Comparison of ENCODE assay signal across 26 mouse cellular contexts in the genomic region with DNA sequence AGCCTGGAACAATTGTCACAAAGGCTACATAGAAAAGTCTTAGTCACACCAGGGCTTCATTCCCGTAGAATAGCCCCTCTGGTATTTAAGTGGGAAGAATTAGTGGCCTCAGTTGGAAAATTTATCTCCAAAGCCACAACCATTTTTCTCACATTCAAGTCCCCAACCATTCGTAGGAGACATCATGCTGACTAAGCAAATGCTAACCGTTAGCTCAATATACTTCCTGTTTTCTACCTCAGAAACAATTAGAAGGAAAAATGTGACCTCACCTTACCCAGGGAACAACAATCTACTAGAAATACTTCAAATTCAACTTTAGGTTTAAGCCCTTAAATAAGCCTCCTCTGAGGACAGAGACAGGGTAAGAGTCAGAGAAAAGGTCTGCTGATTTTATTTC.
A peak's percentile ranks its signal among the peaks of the same experiment; 100 is the strongest.
DNase-seq lines count a peak whose midpoint lies in the region; ATAC-seq and TF ChIP-seq lines count a peak whose summit lies in the region.
"Had no signal": no experiment of that assay in that cellular context is flagged by ENCODE, and none has a peak within 500 bp of the region (broad histone marks: within the 10 kb centered on the region; RNA-seq: fewer than 3 reads in every experiment).

No protein-coding gene starts in this region.

- peak; percentile 69 to 75; a peak in 3 of 4 replicates for ATAC-seq in hematopoietic stem cell, adult 5-6 weeks (replicated peaks in 1 of 2; ENCODE audit: insufficient read depth in 1 of 2, low FRiP score in 2 of 2, low TSS enrichment in 1 of 2, low read depth in 1 of 2, poor library complexity in 2 of 2, severe bottlenecking in 2 of 2)
- ATAC-seq in liver, embryonic 12.5 days = no peak
- ATAC-seq: activated CD4-positive, CD25-positive, alpha-beta regulatory T cell, adult 4 months; forebrain, embryonic 14.5 days; forebrain, embryonic 16.5 days; Patski had no signal

- H3K36me3 ChIP-seq in ES-E14 (ENCODE audit: control insufficient read depth, insufficient read depth, low read length, poor library complexity, severe bottlenecking) = no peaks in the 10 kb centered on the region
- H3K36me3 ChIP-seq in liver, embryonic 12.5 days = no peaks in the 10 kb centered on the region
- H3K36me3 ChIP-seq: embryonic facial prominence, embryonic 15.5 days; forebrain, embryonic 10.5 days; forebrain, embryonic 12.5 days had no signal

- H3K27me3 ChIP-seq in liver, embryonic 12.5 days (replicated peaks) = no peaks in the 10 kb centered on the region
- H3K27me3 ChIP-seq: embryonic facial prominence, embryonic 13.5 days; embryonic facial prominence, embryonic 15.5 days; forebrain, embryonic 12.5 days; Patski had no signal

- DNase-seq in 416B (ENCODE audit: low read depth) (peak; percentile 52), ES-E14 (ENCODE audit: low read depth, low spot score) (no peak), MEL-GATA-1-ER (ENCODE audit: extremely low read depth, low read depth) (peak; percentile 37)
- no peak for DNase-seq in heart, adult 8-10 months (ENCODE audit: low spot score)
- DNase-seq in frontal cortex, postnatal 36 days (ENCODE audit: low spot score in 2 of 2) = no peak
- no peak for DNase-seq in kidney, postnatal 10 days
- DNase-seq: adrenal gland, adult 8-10 months; adrenal gland, postnatal 14 days; adrenal gland, postnatal 36 days; cerebellum, adult 11-12 months; cerebellum, adult 2 months; cerebellum, adult 9-10 months; cerebellum, postnatal 10 days; cerebellum, postnatal 25 days; embryo, embryonic 11 days had no signal

- no peak overlapping the region for H3K4me2 ChIP-seq in liver, embryonic 12.5 days
- H3K4me2 ChIP-seq: embryonic facial prominence, embryonic 13.5 days; embryonic facial prominence, embryonic 15.5 days; forebrain, embryonic 12.5 days had no signal

- H3K9me3 ChIP-seq in ES-E14 (ENCODE audit: control insufficient read depth, insufficient read depth, low read depth, low read length) = no peaks in the 10 kb centered on the region
- H3K9me3 ChIP-seq in liver, embryonic 12.5 days (replicated peaks) = no peaks in the 10 kb centered on the region
- H3K9me3 ChIP-seq: embryonic facial prominence, embryonic 13.5 days; embryonic facial prominence, embryonic 15.5 days; forebrain, embryonic 10.5 days; forebrain, embryonic 12.5 days had no signal

- in situ Hi-C loops in ES-E14 (cut with MboI; ENCODE audit: low sequenced_read_pairs in 2 of 2, unreplicated experiment in 2 of 2) = no loop called here

- H3K4me1 ChIP-seq in ES-E14 (ENCODE audit: control insufficient read depth in 2 of 2, insufficient read depth in 2 of 2, low read length in 2 of 2, poor library complexity in 1 of 2) = no peaks in the 10 kb centered on the region
- H3K4me1 ChIP-seq in liver, embryonic 12.5 days = no peaks in the 10 kb centered on the region

- H3K9ac ChIP-seq in ES-E14 (ENCODE audit: insufficient read depth, low read depth, low read length, poor library complexity, severe bottlenecking) = no peak overlapping the region
- H3K9ac ChIP-seq in liver, embryonic 12.5 days = no peak overlapping the region
- H3K9ac ChIP-seq: embryonic facial prominence, embryonic 13.5 days; embryonic facial prominence, embryonic 15.5 days; forebrain, embryonic 12.5 days had no signal

- WGBS in liver, embryonic 12.5 days (ENCODE audit: insufficient replicate concordance) = 26% methylated on average over 3 of the region's 3 CpGs

- H3K27ac ChIP-seq in ES-E14 (ENCODE audit: insufficient read depth, low read depth, low read length, poor library complexity, severe bottlenecking) = no peak overlapping the region
- no peak overlapping the region for H3K27ac ChIP-seq in liver, embryonic 12.5 days
- H3K27ac ChIP-seq: embryonic facial prominence, embryonic 13.5 days; embryonic facial prominence, embryonic 15.5 days; forebrain, embryonic 10.5 days; forebrain, embryonic 12.5 days had no signal

- no peak overlapping the region for H3K4me3 ChIP-seq in ES-E14 (ENCODE audit: insufficient read depth in 1 of 2, low read depth in 1 of 2, low read length in 2 of 2, poor library complexity in 1 of 2, severe bottlenecking in 1 of 2)
- H3K4me3 ChIP-seq in liver, embryonic 12.5 days = no peak overlapping the region
- H3K4me3 ChIP-seq: embryonic facial prominence, embryonic 13.5 days; embryonic facial prominence, embryonic 15.5 days; erythroblast, embryonic 14.5 days; forebrain, embryonic 10.5 days; forebrain, embryonic 12.5 days had no signal

TF ChIP-seq in ES-E14, 5 proteins besides CTCF, POLR2A, EP300 and RAD21:
- TF ChIP-seq ZC3H11A (IDR thresholded peaks at IDR 0.05; ENCODE audit: borderline replicate concordance, low read depth, low read length) (no peak), CHD2 (IDR thresholded peaks at IDR 0.05; ENCODE audit: low read depth, low read length) (no peak), MAFK (IDR thresholded peaks at IDR 0.05; ENCODE audit: insufficient read depth, low read depth, low read length) (peak; percentile 48; the same call in 1 of the 2 replicates)

Comparison
In these comparisons a context has a peak if more than half of its experiments do, and no peak if none do; other contexts are left out.
1. DNase-seq: peak in 416B (single experiment) and MEL-GATA-1-ER (single experiment); none in ES-E14 (single experiment), heart, adult 8-10 months (single experiment), frontal cortex, postnatal 36 days (0 of 2) and kidney, postnatal 10 days (single experiment).